Mouse (Mus musculus): ENCODE data around the gene Olfr749.
"Not testable (repeated sequence)": the region's sequence is repeated elsewhere in the genome, so short reads cannot be mapped to it uniquely, and the experiment has no call there.

Olfr749 gene

GRCm38 (mm10) chr14:50744994-50745393, at the start of gene Olfr749:
TSS of gene Olfr749 (minus strand) at chr14:50745094.
- no peak for DNase-seq (ENCODE audit: low read depth, low spot score)

- no peak for DNase-seq (ENCODE audit: low read depth, low spot score)
These were observed 43.3 kb upstream of the Olfr749 start for GRCm38 (mm10) chr14:50788157-50788556.

GRCm38 (mm10) chr14:50785251-50785637, 40.4 kb upstream of the Olfr749 start, which contains the start of gene Ttc5:
TSS of gene Ttc5 (minus strand) at chr14:50785519.
- DNase-seq (ENCODE audit: low read depth, low spot score) = peak; percentile 82

DNA sequence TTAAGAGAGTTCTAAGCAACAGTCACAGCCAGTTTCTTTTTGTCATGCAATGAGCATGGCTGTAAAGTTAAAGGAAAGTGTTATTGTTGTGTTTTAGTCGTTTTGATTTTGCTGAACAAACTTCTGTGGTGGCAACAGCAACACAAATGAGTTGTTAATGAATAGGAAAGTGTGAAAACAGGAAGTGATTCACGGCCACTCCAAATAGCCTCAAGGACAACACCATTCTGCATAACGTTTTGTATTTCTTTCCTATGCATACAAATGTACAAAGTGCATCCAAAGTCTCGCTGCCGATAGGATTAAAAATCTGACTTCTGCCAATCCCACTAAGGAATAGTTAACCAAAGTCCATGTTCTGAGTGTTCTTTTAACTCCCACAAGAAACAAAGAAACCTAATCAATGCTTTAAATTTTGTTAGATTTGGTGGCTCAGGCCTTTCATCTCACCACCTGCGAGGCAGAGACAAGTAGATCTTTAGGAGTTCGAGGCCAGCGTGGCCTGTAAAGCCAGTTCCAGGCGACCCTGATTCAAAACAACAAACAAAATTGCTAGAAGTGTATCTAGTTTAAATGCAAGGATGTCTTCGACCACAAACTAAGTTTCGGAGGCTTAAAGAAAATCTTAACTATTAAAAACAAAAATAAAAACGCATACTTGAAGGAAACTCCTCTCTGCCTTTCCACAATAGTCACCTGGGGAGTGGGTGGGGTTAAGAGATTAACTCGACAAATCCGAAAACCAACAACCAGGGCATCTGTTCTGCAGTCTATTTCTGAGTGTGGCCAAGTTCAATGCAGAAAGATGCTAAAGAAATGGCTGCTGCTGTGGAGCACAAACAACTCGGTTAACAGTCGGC, 39.7 kb upstream of the Olfr749 start:
- no peak for DNase-seq (ENCODE audit: low read depth, low spot score)

DNA sequence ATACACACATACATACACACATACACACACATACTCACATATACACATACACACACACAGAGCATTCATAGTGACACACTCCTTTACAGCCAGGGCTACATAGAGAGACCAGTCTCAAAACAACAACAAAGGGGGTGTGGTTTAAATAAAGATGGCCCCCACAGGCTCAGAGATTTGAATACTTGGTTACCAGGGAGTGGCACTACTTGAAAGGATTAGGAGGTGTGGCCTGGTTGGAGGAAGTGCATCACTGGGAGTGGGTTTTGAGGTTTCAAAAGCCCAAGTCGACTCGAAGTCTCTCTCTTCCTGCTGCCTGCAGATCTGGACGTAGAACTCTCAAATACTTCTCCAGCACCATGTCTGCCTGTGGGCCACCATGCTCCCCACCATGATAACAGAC, 37.3 kb upstream of the Olfr749 start:
- DNase-seq (ENCODE audit: low read depth, low spot score) = no peak

DNA sequence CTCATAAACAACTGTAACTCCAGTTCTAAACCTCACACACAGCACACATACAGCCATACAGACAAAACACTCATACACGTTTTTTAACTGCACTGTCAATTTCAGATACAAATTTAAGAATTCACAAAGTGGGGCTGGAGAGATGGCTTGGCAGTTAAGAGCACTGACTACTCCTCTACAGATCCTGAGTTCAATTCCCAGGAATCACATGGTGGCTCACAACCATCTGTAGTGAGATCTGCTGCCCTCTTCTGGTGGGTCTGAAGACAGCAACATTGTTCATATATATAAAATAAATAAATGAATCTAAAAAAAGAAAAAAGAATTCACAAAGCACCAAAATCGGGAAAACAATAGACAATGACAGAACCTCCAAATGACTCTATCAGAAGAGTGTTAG, 26.4 kb upstream of the Olfr749 start:
- DNase-seq (ENCODE audit: low read depth, low spot score) = no peak

DNA sequence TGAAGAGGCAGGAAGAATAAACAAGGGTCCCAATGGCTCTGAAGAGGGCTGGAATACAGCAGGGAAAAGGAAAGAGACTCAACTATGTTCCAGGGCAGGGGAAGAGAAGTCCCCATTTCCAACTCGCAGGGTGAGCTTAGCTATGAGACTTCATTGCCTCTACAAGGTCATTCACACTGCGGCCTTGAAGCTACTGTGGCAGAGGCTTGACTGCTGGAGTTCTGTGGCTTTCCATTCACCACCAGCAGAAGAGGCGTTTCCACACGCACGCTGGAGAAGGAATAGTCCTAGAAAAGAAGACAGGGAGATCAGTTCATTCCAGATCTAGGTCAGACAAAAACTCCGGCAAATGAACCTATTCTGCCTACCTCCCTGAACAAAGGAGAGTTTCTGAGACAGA, 20.8 kb upstream of the Olfr749 start:
- DNase-seq (ENCODE audit: low read depth, low spot score) = no peak

DNA sequence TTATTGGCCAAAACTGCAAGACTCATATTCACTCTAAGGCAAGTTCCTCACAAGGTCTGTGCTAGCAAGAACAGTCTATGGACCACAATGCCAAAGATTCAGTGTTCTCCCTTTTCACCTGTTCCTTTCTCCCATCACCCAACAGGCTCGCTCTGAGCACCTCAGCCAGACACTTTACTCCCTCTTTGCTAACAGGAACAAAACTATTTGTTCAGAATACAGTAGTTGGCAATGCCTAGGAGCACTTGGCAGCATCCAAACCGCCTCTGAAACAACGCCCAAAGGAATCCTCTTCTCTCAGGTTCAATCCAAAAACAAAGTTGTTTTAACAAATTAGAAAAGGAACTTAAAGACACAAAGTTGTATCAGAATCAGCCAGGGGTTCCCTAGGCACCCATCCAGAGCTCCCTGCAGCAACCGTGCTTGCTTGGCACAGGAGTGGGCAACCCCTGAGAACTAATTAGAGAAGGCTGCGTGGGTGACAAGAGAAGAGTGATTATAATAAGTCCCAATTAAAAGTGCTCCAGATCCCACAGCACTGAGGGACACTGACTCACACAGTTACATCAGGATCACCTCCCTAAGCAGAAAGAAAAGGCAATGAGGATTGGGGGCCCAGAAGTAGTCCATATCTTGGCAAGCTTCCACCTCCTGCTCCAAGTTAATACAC, 13.7 kb upstream of the Olfr749 start:
- peak; percentile 43 for DNase-seq (ENCODE audit: low read depth, low spot score)

GRCm38 (mm10) chr14:50741584-50741983, 3.3 kb downstream of the Olfr749 start:
- DNase-seq (ENCODE audit: low read depth, low spot score) = no peak

- DNase-seq (ENCODE audit: low read depth, low spot score) = no peak
These were observed 4.6 kb downstream of the Olfr749 start for GRCm38 (mm10) chr14:50740334-50740733.

DNA sequence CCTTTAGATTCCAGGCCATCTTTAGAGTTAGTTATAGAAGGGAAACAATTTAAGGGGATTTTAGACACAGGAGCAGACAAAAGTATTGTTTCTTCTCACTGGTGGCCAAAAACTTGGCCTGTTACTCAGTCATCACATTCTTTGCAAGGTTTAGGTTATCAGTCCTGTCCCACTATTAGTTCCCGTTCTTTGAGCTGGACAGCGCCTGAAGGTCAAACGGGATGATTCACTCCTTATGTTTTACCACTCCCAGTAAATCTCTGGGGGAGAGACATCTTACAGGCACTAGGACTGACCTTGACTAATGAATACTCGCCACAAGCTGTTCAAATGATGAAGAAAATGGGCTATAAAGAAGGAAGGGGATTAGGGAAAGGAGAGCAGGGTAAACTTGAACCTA, 22.5 kb downstream of the Olfr749 start:
- DNase-seq (ENCODE audit: low read depth, low spot score) = not testable (repeated sequence)

DNA sequence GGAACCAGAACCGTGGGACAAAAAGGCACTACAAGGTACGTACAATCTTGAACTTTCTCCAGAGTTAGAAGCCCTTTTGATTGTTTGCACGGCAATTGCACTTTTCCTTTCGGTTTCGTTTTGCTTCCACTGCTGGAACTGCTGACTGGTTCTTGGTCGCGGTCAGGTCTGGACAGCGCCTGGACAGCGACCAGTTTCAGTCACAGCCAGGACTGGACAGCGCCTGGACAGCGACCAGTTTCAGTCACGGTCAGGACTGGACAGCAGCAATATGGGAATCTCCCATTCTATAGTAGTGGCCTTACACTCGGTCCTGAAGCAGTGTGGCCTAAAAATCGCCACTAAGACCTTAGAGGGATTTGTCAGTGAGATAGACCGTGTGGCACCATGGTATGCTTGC, 25.0 kb downstream of the Olfr749 start:
- not testable (repeated sequence) for DNase-seq (ENCODE audit: low read depth, low spot score)

DNA sequence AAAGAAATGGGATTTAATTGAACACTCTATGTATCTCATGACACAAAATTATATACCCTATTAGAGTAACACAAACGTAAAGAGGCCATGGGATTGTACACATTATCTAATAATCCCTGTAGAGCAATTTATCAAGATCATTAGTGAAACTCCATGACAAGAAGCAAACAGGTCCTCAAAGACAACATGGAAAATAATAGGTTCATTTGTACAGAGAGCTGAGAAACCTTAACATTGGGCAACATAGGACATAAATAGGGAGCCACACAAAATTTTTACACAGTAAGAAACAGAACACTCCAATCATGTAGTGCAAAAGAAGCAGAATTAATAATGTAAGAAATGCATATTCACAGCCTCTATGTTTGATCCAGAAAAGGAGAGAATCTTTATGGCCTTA, 37.8 kb downstream of the Olfr749 start, which contains the start of gene Olfr748:
TSS of gene Olfr748 (plus strand) at position 301 of the 400 bp plus-strand sequence.
- no peak for DNase-seq (ENCODE audit: low read depth, low spot score)

DNA sequence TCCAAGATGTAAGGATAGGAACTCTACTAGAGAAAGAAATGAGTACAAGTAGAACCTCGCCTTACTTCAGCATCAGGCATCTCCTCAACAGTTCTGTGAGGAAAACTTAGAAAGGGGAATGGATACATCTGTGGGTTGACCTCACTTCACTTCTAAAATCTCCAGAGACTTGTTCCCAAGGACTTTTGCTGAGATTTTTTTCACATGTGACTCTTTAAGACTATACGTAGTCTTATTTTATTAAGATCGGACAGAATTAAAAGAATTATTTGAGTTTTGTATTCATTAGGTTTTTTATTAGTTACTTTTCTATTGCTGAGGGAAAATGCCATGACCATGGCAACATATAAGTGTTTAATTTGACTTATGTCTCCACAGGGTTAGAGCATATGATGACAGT, 51.8 kb downstream of the Olfr749 start, which contains the start of gene Olfr747:
TSS of gene Olfr747 (minus strand) at position 101 of the 400 bp plus-strand sequence.
- DNase-seq (ENCODE audit: low read depth, low spot score) = no peak

Data from telencephalon, adult 2 months (tissue).